Mouse (Mus musculus): Measurements from ENCODE around the gene Slc36a3. TPM values are rescaled to one million over a fixed set of nuclear protein-coding genes. Genes with fewer than 3 reads are reported as not detected.

Gene Slc36a3
- polyA plus RNA-seq, 2 experiments: not detected

DNA sequence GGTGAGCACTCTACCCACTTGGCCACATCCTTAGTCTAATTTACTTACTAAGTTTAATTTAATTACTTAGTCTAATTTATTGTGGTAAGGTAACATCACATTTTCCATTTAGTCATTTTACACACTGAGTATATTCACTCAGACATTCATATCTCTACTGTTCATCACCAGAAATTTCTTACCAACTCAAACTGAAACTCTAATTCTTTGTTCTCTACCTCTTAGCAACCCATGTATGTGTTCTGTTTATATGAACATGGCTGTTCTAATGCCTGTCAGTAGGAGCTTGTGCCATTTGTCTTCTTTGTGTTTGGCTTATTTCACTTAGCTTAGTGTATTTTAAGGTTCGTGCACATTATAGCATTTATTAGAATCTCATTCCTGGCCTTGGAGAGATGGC, 19.6 kb downstream of the Slc36a3 start:
- Histone ChIP-seq H3K9ac (replicated peaks) (no peak overlapping the region), H3K27ac (no peak overlapping the region), H3K36me3 (replicated peaks; ENCODE audit: control insufficient read depth, insufficient read depth, low read depth) (no peaks in the 10 kb centered on the region), H3K4me1 (replicated peaks; ENCODE audit: control insufficient read depth in 2 of 2, insufficient read depth in 2 of 2, low read length in 1 of 2) (peaks cover 0 to 16% of the 10 kb centered on the region in 2 experiments; a peak in 2 of 4 replicates), H3K9me3 (ENCODE audit: control insufficient read depth, low read length) (no peaks in the 10 kb centered on the region), H3K4me2 (ENCODE audit: low read depth) (no peak overlapping the region), H3K4me3 (ENCODE audit: insufficient read depth in 1 of 2, low read depth in 2 of 2, low read length in 2 of 2) (no peak overlapping the region), H3K27me3 (ENCODE audit: control insufficient read depth, insufficient read depth, low read length) (no peaks in the 10 kb centered on the region)
- no peak for DNase-seq (ENCODE audit: low read depth in 3 of 3, low spot score in 3 of 3)
- WGBS (ENCODE audit: insufficient replicate concordance): 53% methylated on average over 1 of the region's 1 CpGs
- TF ChIP-seq EP300 (IDR thresholded peaks at IDR 0.05; ENCODE audit: low read depth): no peak
- TF ChIP-seq CTCF (IDR thresholded peaks at IDR 0.05; ENCODE audit: low read depth): no peak
- no peak for ATAC-seq (ENCODE audit: insufficient read depth)

DNA sequence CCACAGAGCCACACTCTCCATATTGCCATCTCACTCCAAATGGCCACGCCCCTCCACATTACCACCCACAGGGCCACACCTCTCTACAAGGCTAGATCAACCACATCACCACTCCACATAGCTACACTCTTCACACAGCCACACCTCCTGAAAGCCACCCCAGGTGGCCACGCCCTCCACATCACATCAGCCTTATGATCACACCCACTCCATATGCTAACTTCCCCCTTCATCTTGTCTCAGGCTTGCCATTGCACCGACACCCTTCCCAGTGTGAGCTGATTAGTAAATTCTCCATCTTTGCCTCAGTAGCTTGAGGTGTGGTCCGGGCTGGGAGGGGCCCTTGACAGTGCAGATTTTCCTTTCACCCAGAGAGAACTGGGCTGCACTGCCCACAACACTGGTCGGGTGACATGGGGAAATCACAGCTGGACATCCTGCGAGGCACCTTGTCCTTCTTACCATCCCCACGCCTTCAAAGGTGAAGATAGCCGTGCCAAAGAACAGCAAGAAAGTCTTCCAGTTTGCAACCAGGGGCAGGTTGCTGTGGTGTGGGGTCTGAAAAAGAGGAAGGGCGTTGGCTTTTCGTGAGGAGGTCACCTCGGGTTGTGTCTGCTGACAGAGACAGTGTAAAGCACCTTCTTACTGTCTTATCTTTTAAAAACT, 20.3 kb downstream of the Slc36a3 start:
- peak in 2 of 3 experiments; percentile 22 to 51 for DNase-seq (ENCODE audit: low read depth in 3 of 3, low spot score in 3 of 3)
- H3K27ac ChIP-seq: no peak overlapping the region
- no peak overlapping the region for H3K4me2 ChIP-seq (ENCODE audit: low read depth)
- H3K9ac ChIP-seq (replicated peaks): no peak overlapping the region
- ATAC-seq (ENCODE audit: insufficient read depth): peak; percentile 84
- H3K9me3 ChIP-seq (ENCODE audit: control insufficient read depth, low read length): no peaks in the 10 kb centered on the region
- 37% methylated on average over 11 of the region's 11 CpGs for WGBS (ENCODE audit: insufficient replicate concordance)
- no peak overlapping the region for H3K4me3 ChIP-seq (ENCODE audit: insufficient read depth in 1 of 2, low read depth in 2 of 2, low read length in 2 of 2)
- H3K36me3 ChIP-seq (replicated peaks; ENCODE audit: control insufficient read depth, insufficient read depth, low read depth): no peaks in the 10 kb centered on the region
- no peak for TF ChIP-seq CTCF (IDR thresholded peaks at IDR 0.05; ENCODE audit: low read depth)
- no peak for TF ChIP-seq EP300 (IDR thresholded peaks at IDR 0.05; ENCODE audit: low read depth)
- no peaks in the 10 kb centered on the region for H3K27me3 ChIP-seq (ENCODE audit: control insufficient read depth, insufficient read depth, low read length)
- H3K4me1 ChIP-seq (replicated peaks; ENCODE audit: control insufficient read depth in 2 of 2, insufficient read depth in 2 of 2, low read length in 1 of 2): peaks cover 6 to 17% of the 10 kb centered on the region in 2 experiments; a peak in 3 of 4 replicates

DNA sequence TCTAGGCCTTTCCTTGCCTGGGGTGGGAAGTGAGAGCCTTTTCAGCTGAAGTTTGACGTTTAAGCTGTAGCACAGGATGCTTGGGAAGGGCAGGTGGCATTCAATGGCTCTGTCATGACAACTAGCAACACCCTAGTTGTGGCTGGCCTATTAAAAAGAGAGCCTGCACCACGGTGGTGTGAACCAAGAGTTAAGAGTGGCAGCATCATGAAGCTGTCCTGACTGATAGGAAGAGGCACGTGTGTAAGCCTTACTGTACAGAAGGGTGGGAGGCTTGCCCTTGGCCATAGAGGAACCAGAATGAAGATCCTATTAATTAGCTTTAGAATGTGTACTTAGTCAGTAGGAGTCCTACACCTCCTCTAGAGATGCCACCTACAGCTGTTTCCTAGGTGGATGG, 23.1 kb downstream of the Slc36a3 start:
- Histone ChIP-seq H3K27me3 (ENCODE audit: control insufficient read depth, insufficient read depth, low read length) (no peaks in the 10 kb centered on the region), H3K27ac (no peak overlapping the region), H3K36me3 (replicated peaks; ENCODE audit: control insufficient read depth, insufficient read depth, low read depth) (no peaks in the 10 kb centered on the region), H3K4me1 (replicated peaks; ENCODE audit: control insufficient read depth in 2 of 2, insufficient read depth in 2 of 2, low read length in 1 of 2) (peaks cover 7 to 21% of the 10 kb centered on the region in 2 experiments; a peak in 3 of 4 replicates), H3K4me3 (ENCODE audit: insufficient read depth in 1 of 2, low read depth in 2 of 2, low read length in 2 of 2) (no peak overlapping the region), H3K4me2 (ENCODE audit: low read depth) (no peak overlapping the region), H3K9me3 (ENCODE audit: control insufficient read depth, low read length) (no peaks in the 10 kb centered on the region), H3K9ac (replicated peaks) (no peak overlapping the region)
- 42% methylated on average over 3 of the region's 3 CpGs for WGBS (ENCODE audit: insufficient replicate concordance)
- TF ChIP-seq CTCF (IDR thresholded peaks at IDR 0.05; ENCODE audit: low read depth) (no peak), EP300 (IDR thresholded peaks at IDR 0.05; ENCODE audit: low read depth) (no peak)
- ATAC-seq (ENCODE audit: insufficient read depth) (no peak), DNase-seq (ENCODE audit: low read depth in 3 of 3, low spot score in 3 of 3) (no peak)

DNA sequence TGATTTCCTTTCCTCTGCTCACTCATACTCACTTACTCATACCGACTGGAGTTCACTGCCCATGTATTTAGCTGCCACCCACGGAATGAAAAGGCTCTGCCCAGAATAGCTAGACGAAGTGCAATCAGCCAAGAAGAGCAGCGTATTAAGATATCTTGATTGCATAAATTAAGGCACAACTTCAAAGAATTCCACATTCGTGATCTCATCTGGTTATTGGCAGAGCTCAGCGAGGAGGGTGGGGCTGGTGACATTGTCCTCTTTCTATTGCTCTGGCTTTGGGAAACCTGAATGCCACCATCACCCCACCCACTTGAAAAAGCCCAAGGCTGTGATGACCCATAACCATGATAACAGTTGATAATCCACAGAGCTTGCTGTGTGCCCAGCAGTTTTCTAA, 23.6 kb downstream of the Slc36a3 start:
- no peaks in the 10 kb centered on the region for H3K36me3 ChIP-seq (replicated peaks; ENCODE audit: control insufficient read depth, insufficient read depth, low read depth)
- peaks cover 7 to 21% of the 10 kb centered on the region in 2 experiments; a peak in 3 of 4 replicates for H3K4me1 ChIP-seq (replicated peaks; ENCODE audit: control insufficient read depth in 2 of 2, insufficient read depth in 2 of 2, low read length in 1 of 2)
- no peak overlapping the region for H3K4me2 ChIP-seq (ENCODE audit: low read depth)
- no peak overlapping the region for H3K9ac ChIP-seq (replicated peaks)
- no peaks in the 10 kb centered on the region for H3K27me3 ChIP-seq (ENCODE audit: control insufficient read depth, insufficient read depth, low read length)
- H3K9me3 ChIP-seq (ENCODE audit: control insufficient read depth, low read length): no peaks in the 10 kb centered on the region
- WGBS (ENCODE audit: insufficient replicate concordance): 54% methylated on average over 6 of the region's 6 CpGs
- no peak overlapping the region for H3K4me3 ChIP-seq (ENCODE audit: insufficient read depth in 1 of 2, low read depth in 2 of 2, low read length in 2 of 2)
- DNase-seq (ENCODE audit: low read depth in 3 of 3, low spot score in 3 of 3): no peak
- no peak for TF ChIP-seq EP300 (IDR thresholded peaks at IDR 0.05; ENCODE audit: low read depth)
- no peak for TF ChIP-seq CTCF (IDR thresholded peaks at IDR 0.05; ENCODE audit: low read depth)
- H3K27ac ChIP-seq: no peak overlapping the region
- ATAC-seq (ENCODE audit: insufficient read depth): no peak

DNA sequence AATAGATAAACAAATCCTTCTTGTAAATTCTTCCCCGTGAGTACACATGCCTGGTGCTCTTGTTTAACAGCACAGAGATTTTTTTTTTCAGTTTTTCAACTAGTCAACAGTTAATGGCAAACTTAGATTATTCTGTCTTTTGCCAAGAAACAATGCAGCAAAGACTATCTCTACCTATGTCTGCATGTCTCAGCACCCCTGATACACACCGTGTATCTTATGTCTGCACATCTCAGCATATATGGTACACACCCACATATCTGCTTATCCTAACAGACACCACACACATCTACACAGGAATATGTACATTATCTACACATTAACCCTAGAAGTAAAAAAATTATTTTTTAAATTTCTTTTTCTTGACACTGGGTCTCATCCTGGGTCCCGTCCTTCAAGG, 24.8 kb downstream of the Slc36a3 start:
- DNase-seq (ENCODE audit: low read depth in 3 of 3, low spot score in 3 of 3): peak in 1 of 3 experiments; percentile 9
- H3K9ac ChIP-seq (replicated peaks): no peak overlapping the region
- no peaks in the 10 kb centered on the region for H3K9me3 ChIP-seq (ENCODE audit: control insufficient read depth, low read length)
- H3K36me3 ChIP-seq (replicated peaks; ENCODE audit: control insufficient read depth, insufficient read depth, low read depth): no peaks in the 10 kb centered on the region
- peak; percentile 73 for ATAC-seq (ENCODE audit: insufficient read depth)
- 24% methylated on average over 3 of the region's 3 CpGs for WGBS (ENCODE audit: insufficient replicate concordance)
- no peak overlapping the region for H3K4me3 ChIP-seq (ENCODE audit: insufficient read depth in 1 of 2, low read depth in 2 of 2, low read length in 2 of 2)
- H3K27ac ChIP-seq: no peak overlapping the region
- no peaks in the 10 kb centered on the region for H3K27me3 ChIP-seq (ENCODE audit: control insufficient read depth, insufficient read depth, low read length)
- no peak overlapping the region for H3K4me2 ChIP-seq (ENCODE audit: low read depth)
- H3K4me1 ChIP-seq (replicated peaks; ENCODE audit: control insufficient read depth in 2 of 2, insufficient read depth in 2 of 2, low read length in 1 of 2): peaks cover 7 to 21% of the 10 kb centered on the region in 2 experiments; a peak in 3 of 4 replicates
- TF ChIP-seq CTCF (IDR thresholded peaks at IDR 0.05; ENCODE audit: low read depth): no peak
- TF ChIP-seq EP300 (IDR thresholded peaks at IDR 0.05; ENCODE audit: low read depth): peak; percentile 39; the same call in 1 of the 2 replicates
